Mouse (Mus musculus) brain, embryonic 14.5 days (tissue): ENCODE data around the gene Mal.

Experiments
- CTCF ChIP-seq: fragments of 200-500 bp; IDR thresholded peaks from 2 replicates; pipeline ENCODE4 v1.5.1; 2012; ENCODE audit warnings: inconsistent platforms, mild to moderate bottlenecking, moderate library complexity, borderline replicate concordance; ENCODE audit not compliant: insufficient read depth, insufficient read length; ENCODE audit errors: extremely low read depth
- POLR2A ChIP-seq: fragments of 200-500 bp; IDR thresholded peaks from 2 replicates; pipeline ENCODE4 v1.6.1; 2012; ENCODE audit warnings: mild to moderate bottlenecking, inconsistent platforms, borderline replicate concordance; ENCODE audit not compliant: poor library complexity, insufficient read depth, insufficient read length, severe bottlenecking; ENCODE audit errors: extremely low read depth

DNA sequence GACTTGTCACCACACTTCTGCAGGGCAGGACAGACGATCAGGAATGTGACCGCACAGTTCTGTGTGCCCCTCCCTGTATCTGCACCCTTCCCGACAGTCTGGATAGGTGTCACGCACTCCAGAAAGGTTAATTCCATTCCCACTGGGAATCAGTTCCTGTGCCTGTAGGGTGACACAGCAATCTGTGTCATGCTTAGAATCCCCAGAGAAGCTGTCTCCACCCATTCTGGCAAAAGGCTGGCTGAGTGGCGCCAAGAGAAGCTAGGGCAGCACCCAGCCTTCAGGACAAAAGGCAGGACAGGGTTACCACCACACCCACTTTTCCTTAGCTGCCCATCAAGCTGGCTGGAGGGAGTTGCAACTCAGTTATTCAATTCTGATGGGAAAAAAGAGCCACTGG lies 6.6 kb downstream of the Mal start:
- TF ChIP-seq POLR2A (no peak), CTCF (no peak)
